Mouse (Mus musculus): ENCODE results near the gene Cep19. TPM values are rescaled to one million over a fixed set of nuclear protein-coding genes. Genes with fewer than 3 reads are reported as not detected.
A peak's percentile ranks its signal among the peaks of the same experiment; 100 is the strongest.
"Not testable (repeated sequence)": the region's sequence is repeated elsewhere in the genome, so short reads cannot be mapped to it uniquely, and the experiment has no call there.

The Cep19 gene
- total and polyA plus RNA-seq, 3 experiments: 8.6 to 9.8 (median 8.8) TPM

GRCm38 (mm10) chr16:32078408-32078990, 21.1 kb upstream of the Cep19 start:
- Histone ChIP-seq H3K9ac (ENCODE audit: low read depth, low read length) (peak overlapping the region; percentile 98), H3K4me1 (ENCODE audit: control insufficient read depth, insufficient read depth, low read length) (peaks cover 11% of the 10 kb centered on the region), H3K36me3 (ENCODE audit: control insufficient read depth, insufficient read depth, low read length) (peaks cover 17% of the 10 kb centered on the region), H3K4me3 (peak overlapping the region; percentile 81), H3K27me3 (ENCODE audit: control insufficient read depth, insufficient read depth, low read length) (no peaks in the 10 kb centered on the region), H3K79me2 (replicated peaks; ENCODE audit: control insufficient read depth, insufficient read depth, low read length) (peaks cover 1% of the 10 kb centered on the region; the same call in 1 of the 2 replicates), H3K27ac (peak overlapping the region; percentile 95)
- no peak for DNase-seq
- under 1% methylated on average over 29 of the region's 30 CpGs for WGBS
- intact Hi-C loops (cut with DNase I): loop anchor here (2.0 to 5.0 kb wide), 3 partner anchors 20 to 76 kb away; partner anchors contain the start of genes Cep19, Pigx and Senp5
- no peak for TF ChIP-seq EP300 (IDR thresholded peaks at IDR 0.05; ENCODE audit: insufficient read depth, low read depth, low read length)
- TF ChIP-seq POLR2A (IDR thresholded peaks at IDR 0.05; ENCODE audit: insufficient read depth, low read depth, low read length): no peak
- no peak for TF ChIP-seq CTCF (IDR thresholded peaks at IDR 0.05)

GRCm38 (mm10) chr16:32078991-32079511, 20.5 kb upstream of the Cep19 start, which contains the start of gene Pak2:
Pak2 (minus strand) TSS chr16:32079342.
- peaks cover 17% of the 10 kb centered on the region for H3K36me3 ChIP-seq (ENCODE audit: control insufficient read depth, insufficient read depth, low read length)
- intact Hi-C loops (cut with DNase I): loop anchor here (2.0 to 5.0 kb wide), 3 partner anchors 20 to 77 kb away; partner anchors contain the start of genes Cep19, Pigx and Senp5
- TF ChIP-seq CTCF (IDR thresholded peaks at IDR 0.05) (no peak), EP300 (IDR thresholded peaks at IDR 0.05; ENCODE audit: insufficient read depth, low read depth, low read length) (no peak), POLR2A (IDR thresholded peaks at IDR 0.05; ENCODE audit: insufficient read depth, low read depth, low read length) (peak; percentile 75)
- H3K27ac ChIP-seq: peak within 1 kb of the TSS; percentile 95
- peaks cover 11% of the 10 kb centered on the region for H3K4me1 ChIP-seq (ENCODE audit: control insufficient read depth, insufficient read depth, low read length)
- H3K27me3 ChIP-seq (ENCODE audit: control insufficient read depth, insufficient read depth, low read length): no peaks in the 10 kb centered on the region
- H3K4me3 ChIP-seq: peak within 1 kb of the TSS; percentile 81
- peak within 1 kb of the TSS; percentile 98 for H3K9ac ChIP-seq (ENCODE audit: low read depth, low read length)
- WGBS: under 1% methylated on average over 47 of the region's 60 CpGs
- H3K79me2 ChIP-seq (replicated peaks; ENCODE audit: control insufficient read depth, insufficient read depth, low read length): peaks cover 1% of the 10 kb centered on the region; the same call in 1 of the 2 replicates
- DNase-seq: peak; percentile 92 to 94

GRCm38 (mm10) chr16:32087629-32088443, 11.8 kb upstream of the Cep19 start:
- H3K9ac ChIP-seq (ENCODE audit: low read depth, low read length): no peak overlapping the region
- H3K36me3 ChIP-seq (ENCODE audit: control insufficient read depth, insufficient read depth, low read length): no peaks in the 10 kb centered on the region
- no peaks in the 10 kb centered on the region for H3K27me3 ChIP-seq (ENCODE audit: control insufficient read depth, insufficient read depth, low read length)
- H3K4me1 ChIP-seq (ENCODE audit: control insufficient read depth, insufficient read depth, low read length): no peaks in the 10 kb centered on the region
- peak; percentile 37 to 57 for DNase-seq
- intact Hi-C loops (cut with DNase I): no loop called here
- H3K27ac ChIP-seq: peak overlapping the region; percentile 55
- TF ChIP-seq CTCF (IDR thresholded peaks at IDR 0.05): no peak
- no peak for TF ChIP-seq EP300 (IDR thresholded peaks at IDR 0.05; ENCODE audit: insufficient read depth, low read depth, low read length)
- TF ChIP-seq POLR2A (IDR thresholded peaks at IDR 0.05; ENCODE audit: insufficient read depth, low read depth, low read length): no peak
- WGBS: 50% methylated on average over 17 of the region's 17 CpGs
- no peak overlapping the region for H3K4me3 ChIP-seq
- no peaks in the 10 kb centered on the region for H3K79me2 ChIP-seq (replicated peaks; ENCODE audit: control insufficient read depth, insufficient read depth, low read length)

- H3K4me1 ChIP-seq (ENCODE audit: control insufficient read depth, insufficient read depth, low read length): no peaks in the 10 kb centered on the region
- intact Hi-C loops (cut with DNase I): no loop called here
- H3K9ac ChIP-seq (ENCODE audit: low read depth, low read length): no peak overlapping the region
- 96% methylated on average over 7 of the region's 7 CpGs for WGBS
- no peak for DNase-seq
- no peak overlapping the region for H3K4me3 ChIP-seq
- H3K27ac ChIP-seq: no peak overlapping the region
- H3K36me3 ChIP-seq (ENCODE audit: control insufficient read depth, insufficient read depth, low read length): no peaks in the 10 kb centered on the region
- no peaks in the 10 kb centered on the region for H3K27me3 ChIP-seq (ENCODE audit: control insufficient read depth, insufficient read depth, low read length)
- TF ChIP-seq EP300 (IDR thresholded peaks at IDR 0.05; ENCODE audit: insufficient read depth, low read depth, low read length): no peak
- no peaks in the 10 kb centered on the region; the same call in 1 of the 2 replicates for H3K79me2 ChIP-seq (replicated peaks; ENCODE audit: control insufficient read depth, insufficient read depth, low read length)
Measured at GRCm38 (mm10) chr16:32091466-32091865, 8.1 kb upstream of the Cep19 start.

GRCm38 (mm10) chr16:32097757-32098156, 1.8 kb upstream of the Cep19 start:
- WGBS: 89% methylated on average over 2 of the region's 2 CpGs
- intact Hi-C loops (cut with DNase I): loop anchor here (2.0 kb wide), 1 partner anchor 19 kb away; the partner anchor contains the start of gene Pak2

More at GRCm38 (mm10) chr16:32097757-32098156, 1.8 kb upstream of the Cep19 start:
- not testable (repeated sequence) for H3K4me3 ChIP-seq; H3K36me3 ChIP-seq (ENCODE audit: control insufficient read depth, insufficient read depth, low read length); H3K79me2 ChIP-seq (replicated peaks; ENCODE audit: control insufficient read depth, insufficient read depth, low read length); H3K4me1 ChIP-seq (ENCODE audit: control insufficient read depth, insufficient read depth, low read length); H3K27ac ChIP-seq; H3K27me3 ChIP-seq (ENCODE audit: control insufficient read depth, insufficient read depth, low read length); DNase-seq; H3K9ac ChIP-seq (ENCODE audit: low read depth, low read length)
